Mouse (Mus musculus): Measurements from ENCODE around the gene Hspa4l.

Hspa4l gene

DNA sequence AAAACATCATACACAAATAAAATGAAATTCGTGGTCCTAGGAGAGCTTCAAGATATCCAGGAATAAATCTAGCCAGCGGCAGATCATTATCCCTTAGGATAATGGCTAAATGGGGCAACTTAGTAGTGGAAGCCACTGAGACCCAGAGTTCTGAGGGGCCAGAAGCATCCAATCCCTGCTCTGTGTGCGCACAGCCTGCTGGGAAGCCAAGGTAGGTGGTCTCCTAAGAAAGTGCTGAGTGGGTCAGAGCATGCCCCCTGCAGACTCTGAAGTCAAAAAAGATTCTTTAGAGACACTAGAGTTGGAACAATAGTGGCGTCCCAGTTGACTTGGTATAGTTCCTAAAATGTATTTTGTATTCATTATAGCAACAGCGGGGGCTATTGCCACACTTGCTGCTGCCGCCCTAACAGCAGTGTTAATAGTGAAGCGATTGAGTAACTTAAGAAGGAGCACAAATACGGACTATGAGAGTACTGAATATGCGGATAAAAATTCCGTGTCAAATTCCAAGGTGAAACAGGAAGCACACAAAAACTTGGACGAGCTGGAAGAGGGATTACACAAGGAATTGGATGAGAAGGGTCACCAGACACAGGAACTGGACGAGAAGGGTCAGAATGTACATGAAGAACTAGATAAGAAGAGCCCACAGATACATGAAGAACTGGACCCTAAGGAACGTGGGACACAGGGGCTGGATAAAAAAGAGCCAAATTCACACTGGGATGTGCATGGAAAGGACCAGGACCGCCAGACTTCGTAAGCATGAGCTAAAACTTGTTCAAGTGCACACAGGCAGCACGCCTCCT lies at the start of gene Hspa4l:
Hspa4l (plus strand) TSS at position 472 of the 812 bp plus-strand sequence.
- DNase-seq (ENCODE audit: low spot score) = no peak

DNA sequence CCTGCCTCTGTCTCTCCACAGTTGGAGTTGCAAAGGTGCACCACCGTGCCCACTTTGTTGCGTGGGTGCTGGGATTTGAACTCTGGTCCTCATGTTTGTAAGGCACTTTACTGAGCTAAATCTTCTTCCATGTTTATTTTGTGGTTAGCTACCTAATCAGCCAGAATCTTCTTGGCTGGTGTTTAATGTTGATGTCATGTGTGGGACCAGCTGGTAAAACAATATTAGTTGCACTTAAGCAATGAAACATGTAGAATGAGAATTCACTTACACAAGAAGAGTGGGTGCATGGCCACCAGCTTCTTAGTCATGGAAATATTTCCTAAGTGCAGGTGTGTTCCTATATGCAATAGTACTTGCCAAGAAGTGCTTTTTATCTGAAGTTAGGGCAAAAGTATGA lies 49.1 kb upstream of the Hspa4l start:
- no peak for DNase-seq (ENCODE audit: low spot score)

DNA sequence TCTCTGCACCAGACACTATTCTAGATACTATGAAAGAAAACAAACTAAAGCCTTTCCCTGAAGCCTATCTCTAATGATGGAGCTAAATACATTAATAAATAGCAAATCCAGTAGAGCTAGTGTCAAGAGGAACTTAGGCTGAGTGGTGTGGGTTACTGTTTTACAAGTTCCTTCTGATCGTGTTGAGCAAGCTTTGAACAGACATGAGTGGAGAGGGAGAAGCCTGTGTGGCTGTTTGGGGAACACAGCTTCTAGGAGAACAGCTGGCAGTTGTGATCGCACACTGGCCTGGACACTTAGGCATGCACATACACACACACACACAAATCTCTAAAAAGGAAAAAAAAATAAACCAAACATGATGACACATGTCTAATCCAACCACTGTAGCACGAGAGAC lies 45.5 kb upstream of the Hspa4l start:
- DNase-seq (ENCODE audit: low spot score) = no peak

DNA sequence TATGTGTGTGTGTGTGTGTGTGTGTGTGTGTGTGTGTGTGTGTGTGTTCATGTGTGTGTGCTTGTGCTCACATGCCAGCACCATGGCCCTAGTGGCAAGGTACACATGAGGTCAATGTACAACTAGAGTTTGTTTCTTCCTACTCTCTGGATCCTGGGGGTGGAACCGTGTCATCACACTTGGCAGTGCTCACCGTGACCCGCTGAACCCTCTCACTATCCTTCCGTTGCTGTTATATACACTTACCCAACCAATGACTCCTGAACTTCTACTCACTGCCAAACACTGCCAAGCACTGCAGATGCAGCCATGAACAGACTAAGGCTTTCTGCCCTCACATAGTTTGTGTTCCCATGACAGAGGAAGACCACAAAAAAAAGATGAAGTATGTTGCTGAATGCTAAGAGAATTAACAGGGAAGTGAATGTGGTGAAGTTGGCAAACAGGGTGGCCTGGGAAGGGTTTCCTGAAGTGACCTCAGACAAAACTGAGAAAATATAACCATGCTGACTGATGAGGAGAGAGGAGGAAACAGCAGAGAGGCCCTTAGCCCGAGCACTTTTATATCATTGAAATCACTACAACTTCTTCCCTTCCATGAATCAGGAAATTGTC lies 39.4 kb upstream of the Hspa4l start:
- no peak for DNase-seq (ENCODE audit: low spot score)

DNA sequence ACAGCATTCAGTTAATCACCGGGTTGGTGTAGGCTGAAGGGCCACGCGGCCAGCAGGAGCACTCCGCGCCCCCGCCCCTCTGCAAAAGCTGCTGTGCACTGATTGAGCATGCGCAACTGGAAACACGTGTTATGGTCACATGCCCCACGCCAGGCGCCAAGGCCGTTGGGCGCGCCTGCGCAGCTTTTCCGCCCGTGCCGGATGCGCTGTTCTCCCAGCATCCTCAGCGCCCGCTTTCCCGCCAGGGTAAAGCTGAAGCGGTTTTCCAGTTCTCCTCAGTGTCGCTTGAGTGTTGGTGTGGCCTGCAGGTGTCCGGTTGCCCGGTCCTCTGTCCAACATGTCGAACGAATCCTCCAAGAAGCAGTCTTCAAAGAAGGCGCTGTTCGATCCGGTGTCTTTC lies 35.6 kb upstream of the Hspa4l start, which contains the start of gene Slc25a31:
Slc25a31 (plus strand) TSS at position 201 of the 400 bp plus-strand sequence.
- no peak for DNase-seq (ENCODE audit: low spot score)

DNA sequence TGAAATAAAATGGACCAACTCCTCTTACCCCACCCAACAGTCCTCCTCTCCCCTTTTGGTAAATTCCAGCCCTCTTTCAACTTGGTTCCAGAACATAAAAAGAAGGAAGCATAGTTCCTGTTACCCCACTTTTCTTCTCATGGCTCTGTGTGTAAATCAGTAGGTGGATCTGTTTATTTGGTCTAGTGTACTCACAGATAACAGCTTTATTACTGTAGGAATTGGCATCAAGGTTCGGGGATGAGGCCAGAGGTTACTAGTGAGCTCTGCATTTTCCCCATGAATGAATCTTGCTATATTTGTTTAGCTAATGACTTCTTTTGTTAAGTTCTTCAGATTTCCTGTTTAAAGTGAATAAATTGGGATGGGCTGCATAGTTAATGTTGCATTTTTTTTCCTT lies 28.2 kb upstream of the Hspa4l start:
- DNase-seq (ENCODE audit: low spot score) = no peak

DNA sequence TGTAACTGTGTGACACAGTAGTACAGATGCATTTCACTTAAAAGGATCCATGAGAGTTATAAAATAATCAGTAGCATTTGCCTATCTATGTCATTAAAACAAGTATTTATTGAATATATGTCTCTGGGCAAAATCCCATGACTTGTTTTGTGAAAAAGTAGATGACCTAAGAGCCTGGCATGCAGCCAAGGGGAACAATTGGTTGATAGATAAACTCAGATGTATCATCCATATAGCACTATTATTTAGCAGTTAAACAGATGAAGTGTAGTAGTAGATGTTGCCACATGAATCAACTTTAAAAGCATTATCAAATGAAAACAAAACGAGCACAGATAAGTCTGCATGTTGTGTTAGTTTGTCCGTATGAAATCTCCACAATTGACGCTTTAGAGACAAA lies 25.3 kb upstream of the Hspa4l start:
- DNase-seq (ENCODE audit: low spot score) = no peak

DNA sequence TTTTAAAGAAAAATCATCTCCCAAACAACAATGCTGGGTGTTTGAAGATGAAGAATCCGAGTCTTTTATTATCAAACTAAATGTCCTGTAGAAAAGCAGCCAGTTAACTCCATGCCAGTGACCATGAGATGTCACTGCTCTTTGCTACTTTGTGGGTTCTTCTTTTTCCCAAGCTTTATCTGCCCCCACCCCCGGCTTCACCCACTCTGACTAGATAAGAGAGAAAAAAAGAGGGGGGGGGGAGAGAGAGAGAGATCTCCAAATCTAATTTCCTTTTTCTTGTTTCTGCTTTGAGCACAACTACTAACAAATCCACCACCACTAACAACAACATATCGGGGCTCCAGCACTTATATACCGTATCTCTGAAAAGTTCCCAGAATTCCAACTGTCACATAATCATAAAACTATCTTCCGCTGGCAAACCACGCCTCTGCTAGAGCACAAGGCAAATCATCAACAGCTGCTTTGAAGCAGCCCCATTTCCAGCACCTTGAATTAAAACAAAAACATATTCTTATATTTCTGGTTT lies 5.8 kb upstream of the Hspa4l start:
- no peak for DNase-seq (ENCODE audit: low spot score)

DNA sequence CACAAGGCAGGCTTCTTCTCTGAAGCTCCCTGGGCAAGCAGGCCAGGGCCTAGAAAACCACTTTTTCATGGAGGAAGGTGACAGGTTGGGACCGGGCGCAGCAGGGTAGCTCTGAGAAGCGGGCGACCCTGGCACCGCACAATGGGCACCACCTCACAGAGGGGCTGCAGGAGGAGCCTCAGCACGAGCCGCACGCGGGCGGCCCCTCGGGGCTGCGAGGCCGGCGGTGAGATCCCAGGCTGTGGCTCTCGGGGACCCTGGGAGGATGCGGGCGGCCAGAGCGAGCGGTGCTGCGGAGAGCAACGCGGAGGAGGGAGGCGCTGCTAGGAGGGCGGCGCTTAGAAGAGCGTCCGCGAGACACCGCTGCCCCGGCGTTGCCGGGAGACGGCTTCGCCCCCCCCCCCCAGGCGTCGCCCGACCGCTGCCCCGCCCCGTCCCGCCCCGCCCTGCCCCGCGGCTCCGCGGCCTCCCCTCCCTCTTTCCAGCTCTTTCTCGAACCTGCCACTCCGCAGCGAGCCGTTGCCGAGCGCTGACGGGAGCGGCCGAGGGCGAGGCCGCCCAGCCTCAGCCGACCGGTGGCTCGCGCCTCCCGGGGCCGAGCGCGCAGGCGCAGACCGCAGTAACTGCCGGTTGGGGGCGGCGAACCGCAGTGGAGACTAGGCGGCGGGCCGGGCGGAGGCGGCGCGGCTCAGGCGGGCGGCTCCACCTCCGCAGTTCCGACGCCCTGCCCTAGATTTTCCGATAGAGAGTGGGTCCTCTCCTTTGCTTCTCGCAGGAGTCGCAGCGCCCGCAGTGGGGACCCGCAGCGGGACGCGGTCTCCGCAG lies 753 bp downstream of the Hspa4l start:
- DNase-seq (ENCODE audit: low spot score) = peak; percentile 85

DNA sequence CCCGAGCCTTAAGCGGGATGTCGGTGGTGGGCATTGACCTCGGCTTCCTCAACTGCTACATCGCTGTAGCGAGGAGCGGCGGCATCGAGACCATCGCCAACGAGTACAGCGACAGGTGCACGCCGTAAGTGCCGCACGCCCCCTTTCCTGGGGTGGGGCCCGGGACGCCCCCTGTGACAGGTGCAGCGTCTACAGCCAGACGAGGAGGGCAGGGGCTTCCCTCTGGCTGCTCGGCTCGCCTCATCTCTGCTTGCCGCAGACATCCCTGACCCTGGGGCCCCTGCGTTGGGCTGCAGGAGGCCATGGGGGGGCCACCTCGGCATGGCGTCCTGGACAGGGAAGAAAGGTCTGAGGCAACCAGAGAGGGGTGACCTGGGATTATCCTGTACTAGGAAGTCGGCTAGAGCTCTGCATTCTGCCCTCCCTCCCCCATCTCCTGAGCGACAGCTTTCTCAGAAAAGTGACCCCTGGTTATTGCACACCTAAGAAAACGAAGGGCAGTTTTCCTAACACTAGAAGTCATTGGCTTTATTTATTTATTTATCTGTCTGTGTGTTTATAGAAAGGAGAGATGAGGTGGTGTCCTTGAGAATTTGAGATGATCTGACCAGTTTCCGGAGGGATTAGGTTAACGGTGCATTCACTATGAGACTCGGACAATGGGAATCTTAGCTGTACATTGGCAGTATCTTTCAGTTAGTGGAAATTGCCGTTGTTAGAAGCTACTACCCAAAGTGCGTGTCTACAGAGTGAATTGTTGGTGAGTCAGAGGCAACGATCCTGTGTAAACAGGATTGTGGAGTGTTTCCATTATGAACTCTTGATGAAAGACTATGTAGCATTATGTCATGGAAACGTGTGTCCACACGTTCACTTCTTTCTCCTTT lies 1.6 kb downstream of the Hspa4l start:
- DNase-seq (ENCODE audit: low spot score) = peak; percentile 35

DNA sequence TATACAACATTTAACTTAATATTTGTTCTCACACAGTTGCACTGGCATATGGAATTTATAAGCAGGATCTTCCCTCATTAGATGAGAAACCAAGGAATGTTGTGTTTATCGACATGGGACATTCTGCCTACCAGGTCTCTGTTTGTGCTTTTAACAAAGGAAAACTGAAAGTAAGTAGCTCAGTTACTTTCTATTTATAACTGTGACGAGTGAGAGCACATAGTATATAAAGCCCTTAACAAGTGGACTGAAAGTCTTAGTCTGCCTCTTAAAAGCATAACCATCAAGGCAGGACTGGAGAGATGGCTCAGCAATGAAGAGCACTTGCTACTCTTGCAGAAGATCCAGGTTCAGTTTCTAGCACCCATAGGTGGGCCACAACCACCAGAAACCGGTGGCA lies 16.5 kb downstream of the Hspa4l start:
- DNase-seq (ENCODE audit: low spot score) = no peak

DNA sequence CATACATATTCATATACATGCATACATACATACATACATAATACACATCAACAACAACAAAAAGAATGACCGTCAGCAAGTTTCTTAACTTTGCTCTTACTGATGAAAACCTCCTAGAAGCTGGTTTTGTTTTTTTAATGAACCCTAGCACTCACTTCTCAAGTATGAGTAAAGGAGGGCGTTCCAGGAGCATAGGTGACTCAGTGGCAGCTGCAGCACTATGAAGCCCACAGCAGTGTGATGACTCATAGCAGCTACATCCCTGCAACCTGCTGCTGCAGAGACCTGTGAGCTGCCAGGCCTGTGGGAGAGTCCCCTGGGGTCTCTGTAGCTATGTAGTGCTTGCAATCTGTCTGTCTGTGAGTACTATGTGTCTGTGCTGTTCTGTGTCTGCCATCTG lies 17.0 kb downstream of the Hspa4l start:
- no peak for DNase-seq (ENCODE audit: low spot score)

DNA sequence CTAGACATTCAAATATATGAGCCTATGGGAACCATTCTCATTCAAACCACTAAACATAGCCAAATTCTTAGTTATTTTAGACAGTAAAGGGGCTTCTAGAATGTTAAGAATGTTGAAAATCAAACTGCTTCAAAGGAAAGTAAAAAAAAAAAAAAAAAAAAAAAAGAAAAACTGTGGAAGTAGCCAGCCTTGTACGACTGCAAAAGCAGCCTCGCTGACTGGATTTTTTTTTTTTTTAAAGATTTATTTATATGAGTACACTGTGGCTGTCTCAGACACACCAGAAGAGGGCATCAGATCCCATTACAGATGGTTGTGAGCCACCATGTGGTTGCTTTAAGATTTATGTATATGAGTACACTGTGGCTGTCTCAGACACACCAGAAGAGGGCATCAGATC lies 49.5 kb downstream of the Hspa4l start:
- DNase-seq (ENCODE audit: low spot score) = no peak

DNA sequence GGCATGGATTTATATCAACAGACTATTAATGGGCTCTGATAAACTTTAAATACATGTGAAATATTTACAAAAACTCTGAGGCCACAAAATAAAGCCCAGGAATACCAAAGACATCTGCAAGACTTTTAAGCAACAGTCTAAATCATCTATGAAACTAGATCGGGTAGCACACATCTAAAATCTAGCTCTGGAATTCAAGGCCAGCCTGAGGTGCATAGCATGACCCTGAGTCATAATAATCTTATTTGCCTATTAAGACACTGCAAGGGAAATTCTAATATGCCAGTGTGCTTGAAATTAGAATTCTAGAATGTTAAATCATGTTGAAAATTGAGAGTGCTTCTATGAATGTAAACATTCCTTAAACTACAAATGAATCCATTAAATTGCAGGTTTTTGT lies 53.8 kb downstream of the Hspa4l start:
- no peak for DNase-seq (ENCODE audit: low spot score)

DNA sequence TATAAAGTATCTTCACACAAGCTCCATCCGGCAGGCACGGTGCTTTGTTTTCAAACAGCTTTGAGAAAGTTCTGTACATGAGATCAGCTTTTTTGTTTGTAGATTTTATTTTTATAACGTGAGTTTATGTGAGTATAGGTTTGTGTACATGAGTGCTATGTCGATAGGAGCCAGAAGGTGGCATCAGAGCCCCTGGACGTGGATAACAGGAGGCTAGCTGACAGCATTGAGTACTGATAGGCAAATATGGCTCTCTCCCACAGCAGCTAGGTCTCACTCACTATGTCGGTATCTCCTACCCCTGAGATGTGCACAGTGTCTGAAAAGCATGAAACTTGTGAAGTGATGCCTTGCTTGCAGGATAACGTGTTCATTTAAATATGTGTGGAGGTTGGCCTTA lies 54.2 kb downstream of the Hspa4l start:
- DNase-seq (ENCODE audit: low spot score) = peak; percentile 80

DNA sequence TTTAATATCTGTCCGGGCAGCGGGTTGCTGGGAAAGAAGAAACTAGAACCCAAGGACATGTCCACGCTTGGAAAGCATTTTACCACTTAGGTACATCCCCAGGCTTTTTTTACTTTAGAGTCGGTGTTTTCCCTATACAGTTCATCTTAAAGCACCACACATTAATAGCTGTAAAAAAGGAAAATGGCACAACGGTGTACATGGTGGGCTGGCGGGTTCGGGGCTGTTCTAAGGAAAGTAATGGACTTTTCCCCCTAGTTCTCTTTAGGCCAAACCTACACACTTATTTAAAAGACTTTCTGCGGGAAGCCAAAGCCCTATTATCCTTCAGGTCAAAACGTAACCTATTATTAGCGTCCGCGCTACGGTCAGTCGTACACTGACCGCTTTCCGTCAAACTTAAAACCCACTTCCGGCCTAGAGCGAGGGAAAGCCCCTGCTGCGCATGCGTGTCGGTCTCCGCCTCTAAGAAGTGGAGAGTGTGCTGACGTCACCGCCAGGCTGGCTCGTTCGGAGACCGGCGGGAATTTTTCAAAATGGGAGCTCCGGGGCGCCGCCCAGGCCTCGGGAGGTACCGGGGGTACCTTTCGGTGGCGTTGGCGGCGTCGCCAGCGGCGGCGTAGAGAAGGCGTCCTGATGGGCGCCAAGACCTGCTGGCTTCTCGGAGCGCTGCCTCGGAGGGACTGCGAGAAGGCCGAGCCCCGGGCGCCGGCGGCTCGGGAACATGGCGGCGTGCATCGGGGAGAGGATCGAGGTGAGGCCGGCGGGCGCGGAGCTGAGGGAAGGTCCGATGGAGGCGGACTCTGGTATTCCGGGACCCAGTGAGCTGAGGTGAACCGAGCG lies 55.5 kb downstream of the Hspa4l start, which contains the start of gene Plk4:
Plk4 (plus strand) TSS at position 490 of the 843 bp plus-strand sequence.
- DNase-seq (ENCODE audit: low spot score) = peak; percentile 97

DNA sequence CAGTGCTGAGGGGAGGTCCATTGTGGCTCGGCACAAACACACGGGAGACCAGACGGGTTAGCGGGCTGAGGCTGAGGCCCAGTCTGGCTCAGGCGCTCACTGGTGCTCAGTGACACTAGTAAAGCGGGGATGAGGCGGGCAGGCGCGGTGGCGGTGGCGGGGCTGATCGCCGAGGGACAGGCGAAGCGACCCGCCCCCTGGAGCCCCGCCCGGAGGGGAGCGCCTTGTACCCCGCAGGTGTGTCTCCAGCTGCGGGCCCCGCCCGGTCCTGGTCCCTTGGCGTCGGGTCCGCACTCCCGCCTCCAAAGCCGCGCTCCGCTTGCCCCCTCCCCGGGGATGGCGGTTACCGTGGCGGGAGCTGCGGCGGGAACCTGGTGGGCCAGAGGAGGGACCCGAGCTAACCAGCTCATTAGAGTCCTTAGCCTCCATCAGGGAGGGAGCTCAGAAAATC lies 56.1 kb downstream of the Hspa4l start:
- DNase-seq (ENCODE audit: low spot score) = peak; percentile 55

DNA sequence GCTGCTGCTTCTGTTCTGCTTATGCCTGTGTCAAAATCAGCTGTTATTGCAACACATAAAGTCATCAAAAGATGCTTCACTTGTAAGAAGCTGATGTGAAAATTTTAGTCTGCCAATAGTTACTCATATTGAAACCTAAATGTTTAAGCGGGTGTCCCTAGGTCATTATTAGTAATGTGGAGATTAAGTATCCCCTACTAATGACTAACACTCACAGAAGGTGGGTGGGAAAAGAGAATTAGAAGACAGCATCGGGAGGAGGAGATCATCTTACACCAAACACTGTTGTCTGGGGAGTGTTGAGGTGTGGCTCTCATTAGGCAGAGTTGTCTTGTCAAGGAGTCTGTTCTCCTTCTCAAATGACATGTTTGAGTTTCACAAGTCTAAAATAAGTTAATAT lies 62.6 kb downstream of the Hspa4l start:
- no peak for DNase-seq (ENCODE audit: low spot score)

DNA sequence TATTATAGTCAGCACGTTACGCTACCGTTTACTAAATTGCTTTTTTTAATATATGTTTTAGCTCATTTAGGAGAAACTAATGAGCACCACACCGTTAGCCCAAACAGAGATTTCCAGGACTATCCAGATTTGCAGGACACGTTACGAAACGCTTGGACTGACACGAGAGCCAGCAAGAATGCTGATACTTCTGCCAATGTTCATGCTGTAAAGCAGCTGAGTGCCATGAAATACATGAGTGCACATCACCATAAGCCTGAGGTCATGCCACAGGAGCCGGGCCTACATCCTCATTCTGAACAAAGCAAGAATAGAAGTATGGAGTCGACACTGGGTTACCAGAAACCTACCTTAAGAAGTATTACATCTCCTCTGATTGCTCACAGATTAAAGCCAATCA lies 64.4 kb downstream of the Hspa4l start:
- no peak for DNase-seq (ENCODE audit: low spot score)

DNA sequence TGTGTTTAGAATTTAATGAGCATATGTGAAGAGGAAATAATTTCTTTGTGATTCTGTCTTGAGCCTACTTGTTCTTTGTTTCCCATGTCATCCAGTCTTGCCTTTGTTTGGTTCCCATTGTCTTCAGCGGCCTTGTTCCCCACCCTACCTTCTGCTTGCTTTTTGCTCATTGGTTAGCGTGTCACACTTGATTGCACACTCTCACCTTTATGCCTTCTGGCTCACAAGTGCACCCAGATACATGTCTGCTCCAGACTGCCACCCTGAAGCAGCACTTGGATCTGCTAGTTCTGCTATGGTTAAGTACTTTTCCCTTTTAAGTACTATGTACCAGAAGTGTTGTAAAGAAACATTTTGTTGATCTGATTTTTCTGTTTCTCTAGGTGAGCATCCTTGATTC lies 65.6 kb downstream of the Hspa4l start:
- no peak for DNase-seq (ENCODE audit: low spot score)

All from c-Kit-positive CD71-positive TER-119-positive erythroid progenitor cells, embryonic 14.5 days (primary cell).